Mouse (Mus musculus) lung, embryonic 14.5 days (tissue): ENCODE results near the gene Rbm5. TPM values are rescaled to one million over a fixed set of nuclear protein-coding genes. Genes with fewer than 3 reads are reported as not detected.
A peak's percentile ranks its signal among the peaks of the same experiment; 100 is the strongest.

Source experiments
- ATAC-seq: fragments of 200-750 bp; cut with Nextera tagmentation; 2 replicates; pipeline ENCODE4 v1.8.0; 2017; ENCODE audit warnings: mild to moderate bottlenecking, moderate TSS enrichment, moderate library complexity; ENCODE audit not compliant: insufficient read depth
- DNase-seq: peaks from one replicate; pipeline ENCODE4 v3.0.0-alpha.2; 2015
- H3K27ac ChIP-seq: fragments of 300-500 bp; sonication (generic); 2 replicates; pipeline ENCODE4 v1.5.1; 2014; ENCODE audit warnings: low read depth, mild to moderate bottlenecking, moderate library complexity
- H3K27me3 ChIP-seq: fragments of 300-500 bp; sonication (generic); 2 replicates; pipeline ENCODE4 v1.6.1; 2014; ENCODE audit warnings: low read length, control low read depth; ENCODE audit not compliant: insufficient read depth
- H3K36me3 ChIP-seq: fragments of 300-500 bp; sonication (generic); 2 replicates; pipeline ENCODE4 v1.6.1; 2014; ENCODE audit warnings: control low read depth; ENCODE audit not compliant: insufficient read depth
- H3K4me1 ChIP-seq: fragments of 300-500 bp; sonication (generic); 2 replicates; pipeline ENCODE4 v1.6.1; 2014; ENCODE audit warnings: antibody characterized with exemption, control low read depth; ENCODE audit not compliant: insufficient read depth
- H3K4me2 ChIP-seq: fragments of 300-500 bp; sonication (generic); 2 replicates; pipeline ENCODE4 v1.6.1; 2014; ENCODE audit warnings: mild to moderate bottlenecking
- H3K4me3 ChIP-seq: fragments of 300-500 bp; sonication (generic); 2 replicates; pipeline ENCODE4 v1.5.1; 2014; ENCODE audit warnings: low read depth, low read length
- H3K9ac ChIP-seq: fragments of 300-500 bp; sonication (generic); 2 replicates; pipeline ENCODE4 v1.6.1; 2014
- H3K9me3 ChIP-seq: fragments of 300-500 bp; sonication (generic); 2 replicates; pipeline ENCODE4 v1.6.1; 2016; ENCODE audit warnings: low read depth, low read length, control low read depth
- CTCF ChIP-seq: IDR thresholded peaks from 2 replicates; pipeline ENCODE4 v1.5.1; 2016; ENCODE audit warnings: antibody characterized with exemption, low read depth
- WGBS: fragments of 180-500 bp; shearing (Covaris S2); extraction: QIAGEN DNeasy Blood & Tissue Kit; methylation state at CpG from one replicate; pipeline ENCODE4 v1.1.7; 2014; 5-methylcytosine and 5-hydroxymethylcytosine counted together
- polyA plus RNA-seq: library from polyadenylated mRNA; unstranded; fragments of >200 nt; fragmentation: Nextera tagmentation; extraction: Ambion mirVana; gene quantifications from 2 replicates; pipeline ENCODE4 v1.2.1, GENCODE M21; 2014

Rbm5 gene
- polyA plus RNA-seq, 1 experiment from 2014 or later = 176 TPM

GRCm38 (mm10) chr9:107729709-107730108, 41.1 kb downstream of the Rbm5 start:
- Histone ChIP-seq H3K9ac (no peak overlapping the region), H3K36me3 (no peaks in the 10 kb centered on the region), H3K27me3 (no peaks in the 10 kb centered on the region), H3K4me2 (no peak overlapping the region), H3K9me3 (no peaks in the 10 kb centered on the region), H3K4me3 (no peak overlapping the region), H3K4me1 (peaks cover 8% of the 10 kb centered on the region), H3K27ac (no peak overlapping the region)
- DNase-seq (no peak), ATAC-seq (no peak)
- 39% methylated on average over 3 of the region's 3 CpGs for WGBS
- no peak for TF ChIP-seq CTCF

- Histone ChIP-seq H3K27me3 (no peaks in the 10 kb centered on the region), H3K36me3 (no peaks in the 10 kb centered on the region), H3K4me3 (no peak overlapping the region), H3K4me2 (no peak overlapping the region), H3K4me1 (peaks cover 8% of the 10 kb centered on the region), H3K9me3 (no peaks in the 10 kb centered on the region), H3K9ac (no peak overlapping the region), H3K27ac (no peak overlapping the region)
- 40% methylated on average over 6 of the region's 6 CpGs for WGBS
- TF ChIP-seq CTCF = no peak
- no peak for ATAC-seq
- no peak for DNase-seq
Measured at GRCm38 (mm10) chr9:107728919-107729670, 41.7 kb downstream of the Rbm5 start.

GRCm38 (mm10) chr9:107727041-107727440, 43.8 kb downstream of the Rbm5 start:
- Histone ChIP-seq H3K36me3 (no peaks in the 10 kb centered on the region), H3K4me3 (no peak overlapping the region), H3K27me3 (no peaks in the 10 kb centered on the region), H3K4me2 (no peak overlapping the region), H3K9me3 (no peaks in the 10 kb centered on the region), H3K27ac (no peak overlapping the region), H3K4me1 (peaks cover 23% of the 10 kb centered on the region), H3K9ac (no peak overlapping the region)
- ATAC-seq (no peak), DNase-seq (no peak)
- no peak for TF ChIP-seq CTCF
- 55% methylated on average over 3 of the region's 3 CpGs for WGBS

- H3K4me2 ChIP-seq = no peak overlapping the region
- H3K4me1 ChIP-seq = peaks cover 27% of the 10 kb centered on the region
- H3K9ac ChIP-seq = no peak overlapping the region
- no peak overlapping the region for H3K4me3 ChIP-seq
- no peaks in the 10 kb centered on the region for H3K36me3 ChIP-seq
- H3K27me3 ChIP-seq = no peaks in the 10 kb centered on the region
- ATAC-seq (no peak), DNase-seq (no peak)
- H3K9me3 ChIP-seq = no peaks in the 10 kb centered on the region
- WGBS = 96% methylated on average over 1 of the region's 1 CpGs
- no peak for TF ChIP-seq CTCF
- peak overlapping the region; percentile 78; the same call in 1 of the 2 replicates for H3K27ac ChIP-seq
Measured at GRCm38 (mm10) chr9:107724796-107725195, 46.0 kb downstream of the Rbm5 start.

- peak; percentile 81 for DNase-seq
- ATAC-seq = peak; percentile 57
- Histone ChIP-seq H3K36me3 (no peaks in the 10 kb centered on the region), H3K9me3 (no peaks in the 10 kb centered on the region), H3K27ac (peak overlapping the region; percentile 78), H3K4me1 (peaks cover 27% of the 10 kb centered on the region), H3K9ac (no peak overlapping the region), H3K4me2 (peak overlapping the region; percentile 53), H3K27me3 (no peaks in the 10 kb centered on the region), H3K4me3 (no peak overlapping the region)
- WGBS = 1% methylated on average over 11 of the region's 11 CpGs
- no peak for TF ChIP-seq CTCF
Measured at GRCm38 (mm10) chr9:107723794-107724531, 46.8 kb downstream of the Rbm5 start.

GRCm38 (mm10) chr9:107723292-107723691, 47.5 kb downstream of the Rbm5 start:
- peaks cover 27% of the 10 kb centered on the region for H3K4me1 ChIP-seq
- H3K27ac ChIP-seq = peak overlapping the region; percentile 78
- WGBS = 13% methylated on average over 6 of the region's 6 CpGs
- H3K9me3 ChIP-seq = no peaks in the 10 kb centered on the region
- no peak overlapping the region for H3K9ac ChIP-seq
- peak; percentile 10; the same call in 1 of the 2 replicates for TF ChIP-seq CTCF
- no peaks in the 10 kb centered on the region for H3K36me3 ChIP-seq
- DNase-seq (peak; percentile 57), ATAC-seq (peak; percentile 64)
- no peaks in the 10 kb centered on the region for H3K27me3 ChIP-seq
- no peak overlapping the region for H3K4me3 ChIP-seq
- peak overlapping the region; percentile 53; the same call in 1 of the 2 replicates for H3K4me2 ChIP-seq
